Mouse (Mus musculus) adrenal gland, adult 2 months (tissue): Measurements from ENCODE around the gene Fkbp15. TPM values are rescaled to one million over a fixed set of nuclear protein-coding genes. Genes with fewer than 3 reads are reported as not detected.

ENCODE experiments used
- DNase-seq: peaks from one replicate; pipeline ENCODE4 v3.0.0; 2021
- polyA plus RNA-seq: library from polyadenylated mRNA; depleted of rRNA; stranded (reverse); fragments of >200 nt; gene quantifications from 2 replicates; pipeline ENCODE4 v1.2.3, GENCODE M21; 2012
- total RNA-seq, 2 experiments: library from RNA; stranded (reverse); gene quantifications; 2 replicates each; pipeline ENCODE4 v1.2.3; 2021

The Fkbp15 gene
- total and polyA plus RNA-seq, 3 experiments = 27.4 to 36.9 (median 35.2) TPM

- no peak for DNase-seq
Observed at GRCm38 (mm10) chr4:62372818-62373520, 12.6 kb upstream of the Fkbp15 start.

DNA sequence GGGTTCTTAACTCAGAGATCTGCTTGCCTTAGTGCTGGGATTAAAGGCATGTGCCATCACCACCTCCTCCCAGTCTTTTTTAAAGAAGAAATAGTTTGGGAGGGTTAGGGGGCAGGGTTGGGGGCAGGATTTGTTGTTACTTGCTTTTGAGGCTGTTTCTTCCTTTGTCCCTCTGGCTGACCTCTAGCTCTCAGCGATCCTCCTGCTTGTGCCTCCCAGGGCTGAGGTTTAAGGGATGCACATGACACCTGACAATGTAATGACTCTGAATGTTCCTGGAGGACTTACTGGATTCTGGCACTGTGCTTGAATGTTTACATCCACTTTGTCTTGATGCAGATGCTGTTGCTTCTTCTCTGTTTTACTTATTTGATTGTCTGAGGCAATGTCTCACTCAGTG is 12.1 kb upstream of the Fkbp15 start:
- no peak for DNase-seq

DNA sequence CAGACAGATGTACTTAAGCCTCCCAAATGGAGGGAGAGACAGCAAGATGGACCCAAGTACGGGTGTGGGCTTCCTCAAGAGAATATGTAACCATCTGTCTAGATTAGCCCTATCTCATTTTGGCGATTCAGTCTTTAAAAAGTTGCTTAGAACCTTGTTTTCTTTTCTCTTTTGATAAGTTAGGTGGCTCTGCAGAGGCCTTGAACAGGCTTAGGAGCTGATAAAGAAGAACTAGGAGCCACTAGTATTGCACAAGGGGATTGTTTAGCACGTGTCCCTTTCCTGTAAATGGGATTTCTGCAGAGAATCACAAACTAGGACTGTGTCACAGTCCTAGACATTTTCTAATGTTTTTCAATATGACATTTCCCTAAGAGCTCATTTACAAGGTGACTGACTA is 8.7 kb upstream of the Fkbp15 start:
- no peak for DNase-seq

- no peak for DNase-seq
Observed at GRCm38 (mm10) chr4:62367586-62367985, 7.2 kb upstream of the Fkbp15 start.

GRCm38 (mm10) chr4:62366291-62366690 is 5.9 kb upstream of the Fkbp15 start:
- no peak for DNase-seq

DNA sequence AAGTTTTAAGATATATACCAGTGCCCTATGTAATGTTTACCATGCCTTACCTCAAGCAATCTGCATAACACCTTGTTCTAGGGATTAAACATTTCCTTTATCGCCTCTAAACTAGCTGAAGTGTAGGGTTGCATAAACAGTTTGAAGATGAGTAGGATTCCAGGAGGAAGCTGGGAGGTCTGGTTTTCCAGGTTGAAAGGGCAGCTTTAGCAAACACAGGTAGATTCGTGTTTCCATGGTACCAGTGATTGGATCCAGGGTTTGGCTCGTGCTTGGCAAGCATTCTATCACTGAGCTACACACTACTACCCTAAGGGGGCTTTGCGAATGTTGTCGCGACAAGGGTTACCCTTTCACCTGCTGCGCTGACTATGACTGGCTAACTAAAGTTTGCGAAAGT is 4.0 kb upstream of the Fkbp15 start:
- no peak for DNase-seq

DNA sequence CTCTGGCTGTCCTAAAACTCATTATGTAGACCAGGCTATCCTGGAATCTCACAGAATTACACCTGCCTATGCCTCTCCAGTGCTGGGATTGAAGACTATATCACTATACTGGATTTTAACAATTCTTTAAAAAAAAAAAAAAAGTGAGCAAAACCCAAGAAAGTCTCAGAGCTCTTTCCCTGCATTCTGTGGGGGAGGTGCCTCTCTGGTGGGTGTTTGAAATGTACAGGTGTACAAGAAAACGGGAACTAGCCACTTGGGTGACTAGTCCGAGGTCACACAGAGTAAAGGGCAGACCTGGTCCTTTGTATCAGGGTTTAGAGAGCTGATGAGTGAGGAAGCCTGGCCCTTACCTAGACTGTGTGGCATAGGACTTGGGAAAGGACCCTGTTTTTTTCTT is 2.1 kb upstream of the Fkbp15 start:
- DNase-seq = no peak

DNA sequence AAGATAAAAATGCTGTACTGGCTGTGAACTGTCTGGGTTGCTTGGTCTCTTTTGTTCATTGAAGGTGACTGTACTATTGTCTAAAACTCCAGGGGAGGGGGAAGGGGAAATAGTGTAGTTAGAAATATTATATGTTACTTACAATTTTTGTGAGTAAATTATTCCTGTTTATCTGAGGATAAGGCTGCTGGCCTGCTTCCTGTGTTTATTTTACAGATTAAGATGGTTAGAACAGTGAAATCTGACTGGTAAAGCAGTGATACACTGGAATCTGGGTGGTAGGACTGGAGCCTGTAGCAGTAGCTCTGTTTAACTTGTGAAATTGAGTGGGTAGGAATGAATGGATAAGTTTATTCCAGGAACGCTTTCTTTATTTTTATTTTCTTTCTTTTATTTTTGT is 1.6 kb upstream of the Fkbp15 start:
- no peak for DNase-seq

DNA sequence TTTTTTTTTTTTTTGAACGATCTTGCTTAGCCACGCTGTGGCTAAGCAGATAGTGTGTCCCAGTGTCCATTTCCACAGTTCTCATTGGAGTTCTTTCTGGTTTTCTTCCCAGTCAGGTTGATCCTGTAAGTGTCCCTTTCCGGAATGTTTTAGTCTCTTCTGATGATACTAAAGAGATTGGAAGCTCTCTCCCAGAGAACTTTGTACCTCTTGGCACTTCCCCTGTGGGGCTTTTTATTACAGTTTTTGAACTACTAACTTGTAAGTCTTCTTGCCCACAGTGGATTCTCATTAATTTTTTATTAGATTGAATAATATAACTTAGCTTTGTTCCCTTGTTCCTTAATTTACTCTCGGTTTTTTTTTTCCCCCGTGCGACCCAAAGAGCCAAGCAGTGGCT is 1.2 kb upstream of the Fkbp15 start:
- no peak for DNase-seq

- DNase-seq = no peak
Observed at GRCm38 (mm10) chr4:62360805-62361455, 582 bp upstream of the Fkbp15 start.

DNA sequence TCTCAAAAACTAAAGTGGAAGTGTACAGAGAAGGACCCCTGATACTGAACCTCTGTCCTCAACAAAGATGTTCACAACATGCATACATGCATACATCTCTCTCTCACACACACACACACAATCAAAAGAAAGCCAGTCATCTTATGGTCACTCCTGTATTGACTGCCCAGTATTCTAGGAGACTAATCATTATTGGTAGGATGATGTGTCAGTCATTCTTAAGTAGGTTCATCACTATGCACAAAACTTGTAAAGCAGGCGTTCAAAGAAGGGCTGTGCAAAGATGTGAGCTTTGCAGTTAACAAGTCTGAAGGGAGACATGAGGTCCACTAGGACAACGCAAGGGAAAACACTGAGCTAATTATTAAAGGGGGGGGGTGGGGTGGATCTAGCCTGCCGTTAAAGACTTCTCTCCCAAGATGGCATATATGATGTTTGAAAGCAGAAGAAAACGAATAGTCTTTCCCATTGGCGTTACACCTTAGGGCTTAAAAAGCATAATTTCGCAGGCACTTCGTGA is 1.0 kb downstream of the Fkbp15 start:
- DNase-seq = no peak

DNA sequence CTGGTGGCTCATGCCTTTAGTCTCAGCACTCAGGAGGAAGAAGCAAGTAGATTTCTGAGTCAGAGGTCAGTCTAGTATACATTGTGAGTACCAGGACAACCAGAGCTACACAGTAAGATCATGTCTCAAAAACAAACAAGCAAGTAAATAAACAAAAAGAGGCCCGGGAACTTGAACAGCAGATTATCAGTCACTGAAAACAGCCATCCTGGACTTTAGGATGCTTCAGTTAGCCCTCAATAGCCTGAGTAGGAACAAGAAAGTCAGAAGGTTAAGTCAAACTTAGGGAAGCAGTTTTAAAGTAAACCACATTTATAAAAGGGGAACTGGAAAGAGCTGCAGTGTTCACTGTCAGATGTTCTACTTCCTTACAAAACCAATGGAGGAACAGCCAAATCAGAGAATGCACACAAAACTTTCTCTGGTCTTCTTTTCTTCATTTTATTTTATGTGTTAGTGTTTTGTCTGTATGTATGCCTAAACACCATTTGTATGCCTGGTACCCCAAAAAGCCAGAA is 2.7 kb downstream of the Fkbp15 start:
- DNase-seq = no peak

DNA sequence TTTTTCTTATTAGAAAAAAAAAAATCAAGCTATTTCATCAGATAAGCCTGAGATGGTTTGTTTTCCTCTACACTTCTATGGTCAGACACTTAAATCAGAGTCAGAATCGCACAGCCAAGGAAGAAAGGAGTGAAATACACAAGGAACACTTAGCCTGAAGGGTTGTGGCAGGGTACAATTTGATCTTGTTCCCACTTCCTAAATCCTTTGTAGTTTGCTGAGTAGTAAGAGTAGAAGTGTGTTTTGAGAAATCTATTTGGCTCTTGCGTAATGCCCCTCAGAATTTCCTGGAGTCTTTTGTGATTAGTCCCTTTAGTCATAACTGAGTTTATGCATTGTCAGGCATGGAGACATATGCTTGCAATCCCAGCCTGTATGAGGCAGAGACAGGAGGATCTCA is 11.0 kb downstream of the Fkbp15 start:
- DNase-seq = no peak

GRCm38 (mm10) chr4:62348329-62348705 is 12.0 kb downstream of the Fkbp15 start:
- no peak for DNase-seq

- no peak for DNase-seq
Observed at GRCm38 (mm10) chr4:62347605-62348328, 12.6 kb downstream of the Fkbp15 start.

GRCm38 (mm10) chr4:62345827-62346226 is 14.5 kb downstream of the Fkbp15 start:
- no peak for DNase-seq

- no peak for DNase-seq
Observed at GRCm38 (mm10) chr4:62344000-62344399, 16.3 kb downstream of the Fkbp15 start.

DNA sequence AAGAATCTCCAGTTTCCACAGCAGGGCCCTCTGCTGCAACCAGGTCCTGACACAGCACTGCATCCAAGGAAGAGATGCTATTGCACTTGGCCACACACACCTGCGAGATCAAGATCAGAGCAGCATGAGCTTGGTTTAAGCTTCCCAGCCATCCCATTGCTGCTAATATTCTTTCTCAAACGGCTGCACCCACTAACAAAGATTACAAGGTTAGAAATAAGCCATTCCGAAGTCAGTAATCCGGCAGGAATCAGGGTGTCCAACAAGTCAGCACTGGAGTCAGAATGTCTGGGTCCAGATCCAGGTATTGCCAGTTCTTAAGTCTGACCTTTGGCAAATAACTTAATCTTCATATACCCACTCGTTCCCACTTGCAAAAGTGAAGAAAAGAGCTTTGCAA is 21.8 kb downstream of the Fkbp15 start:
- DNase-seq = no peak

GRCm38 (mm10) chr4:62331977-62332376 is 28.4 kb downstream of the Fkbp15 start:
- DNase-seq = no peak

DNA sequence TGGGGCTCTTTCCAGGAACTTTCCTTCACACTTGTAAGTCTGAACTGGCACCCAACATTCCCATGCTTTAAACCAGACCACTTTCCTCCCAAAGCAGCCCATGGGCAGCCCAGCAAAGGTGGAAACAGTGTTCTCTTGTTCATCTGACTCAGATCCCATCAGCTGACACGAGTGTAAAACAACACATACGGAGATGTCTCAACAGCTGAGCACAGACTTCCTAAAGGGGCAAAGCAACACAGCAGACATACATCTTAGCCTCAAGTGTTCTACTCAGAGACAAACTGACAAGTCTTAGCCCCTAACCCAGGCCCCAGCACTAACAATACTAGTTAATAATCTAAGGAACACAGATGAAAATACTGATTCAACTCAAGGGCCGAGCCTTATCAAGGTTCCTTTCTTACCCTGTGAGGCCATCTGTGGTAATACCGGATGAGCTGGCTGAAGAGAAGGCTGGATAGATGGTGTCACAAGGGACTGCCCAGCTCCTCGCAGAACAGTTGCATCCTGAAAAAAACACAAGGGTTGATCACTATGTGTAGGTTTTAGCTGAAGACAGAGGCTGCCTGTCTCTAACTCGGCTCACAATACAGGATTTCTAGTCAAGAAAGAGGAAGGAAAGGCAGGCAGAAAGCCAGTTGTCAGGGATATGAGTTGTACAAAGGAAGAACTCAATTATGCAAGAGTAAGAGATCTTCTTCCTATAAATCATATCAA is 31.2 kb downstream of the Fkbp15 start:
- DNase-seq = peak; percentile 28

GRCm38 (mm10) chr4:62326111-62326510 is 34.2 kb downstream of the Fkbp15 start:
- no peak for DNase-seq

DNA sequence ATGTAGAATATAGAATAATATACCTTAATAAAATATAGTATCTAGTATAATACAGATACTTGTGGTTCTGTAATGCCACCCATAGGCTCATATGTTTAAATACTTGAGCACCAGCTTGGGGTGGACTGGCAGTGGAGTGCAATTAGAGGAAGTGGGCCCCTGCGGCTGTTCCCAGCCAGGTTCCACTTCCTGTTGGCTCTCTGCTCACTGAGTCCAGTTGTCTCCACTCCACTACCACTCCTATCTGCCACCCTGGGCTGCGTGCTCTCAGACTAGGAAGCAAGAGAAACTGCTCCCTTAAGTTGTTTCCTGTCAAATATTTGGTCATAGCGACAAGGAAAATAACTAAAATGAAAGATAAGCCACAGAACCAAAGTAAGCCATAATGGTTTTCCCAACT is 37.7 kb downstream of the Fkbp15 start:
- no peak for DNase-seq
